Mouse (Mus musculus) midbrain, embryonic 16.5 days (tissue): ENCODE measurements around the gene Helz. TPM values are rescaled to one million over a fixed set of nuclear protein-coding genes. Genes with fewer than 3 reads are reported as not detected.

Source experiments
- ATAC-seq: fragments of 200-750 bp; cut with Nextera tagmentation; 2 replicates; pipeline ENCODE4 v1.8.0; 2017; ENCODE audit warnings: moderate TSS enrichment
- H3K27ac ChIP-seq: fragments of 300-500 bp; sonication (generic); 2 replicates; pipeline ENCODE4 v1.5.1; 2014; ENCODE audit warnings: mild to moderate bottlenecking, low read length, mixed read lengths
- H3K27me3 ChIP-seq: fragments of 300-500 bp; sonication (generic); 2 replicates; pipeline ENCODE4 v1.6.1; 2014; ENCODE audit warnings: low read depth, low read length, mixed read lengths; ENCODE audit not compliant: control insufficient read depth, insufficient read depth
- H3K36me3 ChIP-seq: fragments of 300-500 bp; sonication (generic); 2 replicates; pipeline ENCODE4 v1.6.1; 2014; ENCODE audit warnings: mild to moderate bottlenecking, low read length, moderate library complexity, mixed read lengths; ENCODE audit not compliant: control insufficient read depth, insufficient read depth
- H3K4me1 ChIP-seq: fragments of 300-500 bp; sonication (generic); 2 replicates; pipeline ENCODE4 v1.6.1; 2014; ENCODE audit warnings: mild to moderate bottlenecking, low read length, mixed read lengths; ENCODE audit not compliant: control insufficient read depth, insufficient read depth
- H3K4me2 ChIP-seq: fragments of 300-500 bp; sonication (generic); 2 replicates; pipeline ENCODE4 v1.6.1; 2014; ENCODE audit warnings: mild to moderate bottlenecking, low read length, mixed read lengths
- H3K4me3 ChIP-seq: fragments of 300-500 bp; sonication (generic); 2 replicates; pipeline ENCODE4 v1.5.1; 2014; ENCODE audit warnings: low read depth, mild to moderate bottlenecking, low read length, moderate library complexity, mixed read lengths
- H3K9ac ChIP-seq: fragments of 300-500 bp; sonication (generic); 2 replicates; pipeline ENCODE4 v1.6.1; 2014; ENCODE audit warnings: low read depth, low read length, mixed read lengths
- H3K9me3 ChIP-seq: fragments of 300-500 bp; sonication (generic); replicated peaks from 2 replicates; pipeline ENCODE4 v1.6.1; 2014; ENCODE audit warnings: mild to moderate bottlenecking, low read length, mixed read lengths; ENCODE audit not compliant: control insufficient read depth, poor library complexity, severe bottlenecking
- WGBS: fragments of 180-500 bp; shearing (Covaris S2); extraction: QIAGEN DNeasy Blood & Tissue Kit; methylation state at CpG from one replicate; pipeline ENCODE4 v1.1.7; 2014; 5-methylcytosine and 5-hydroxymethylcytosine counted together
- polyA plus RNA-seq: library from polyadenylated mRNA; unstranded; fragments of >200 nt; fragmentation: Nextera tagmentation; extraction: Ambion mirVana; gene quantifications from 2 replicates; pipeline ENCODE4 v1.2.1, GENCODE M21; 2015

The Helz gene
- polyA plus RNA-seq, 1 experiment from 2014 or later = 16.6 TPM

DNA sequence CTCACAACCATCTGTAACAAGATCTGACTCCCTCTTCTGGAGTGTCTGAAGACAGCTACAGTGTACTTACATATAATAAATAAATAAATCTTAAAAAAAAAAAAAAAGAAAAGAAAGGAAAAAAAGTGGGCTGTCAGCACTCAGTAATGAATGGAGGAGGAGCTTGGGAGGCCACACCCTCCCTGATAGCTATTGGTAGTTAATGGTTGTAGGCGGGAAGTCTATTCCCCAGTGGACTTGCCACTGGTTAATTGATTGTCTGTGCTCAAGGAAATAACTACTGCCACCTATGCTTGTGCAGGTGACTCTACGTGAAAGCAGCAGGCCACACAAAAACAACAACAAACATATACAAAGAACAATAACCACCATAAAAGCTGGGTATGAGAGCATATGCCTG is 31.3 kb upstream of the Helz start:
- Histone ChIP-seq H3K9me3 (no peaks in the 10 kb centered on the region), H3K27me3 (no peaks in the 10 kb centered on the region)

DNA sequence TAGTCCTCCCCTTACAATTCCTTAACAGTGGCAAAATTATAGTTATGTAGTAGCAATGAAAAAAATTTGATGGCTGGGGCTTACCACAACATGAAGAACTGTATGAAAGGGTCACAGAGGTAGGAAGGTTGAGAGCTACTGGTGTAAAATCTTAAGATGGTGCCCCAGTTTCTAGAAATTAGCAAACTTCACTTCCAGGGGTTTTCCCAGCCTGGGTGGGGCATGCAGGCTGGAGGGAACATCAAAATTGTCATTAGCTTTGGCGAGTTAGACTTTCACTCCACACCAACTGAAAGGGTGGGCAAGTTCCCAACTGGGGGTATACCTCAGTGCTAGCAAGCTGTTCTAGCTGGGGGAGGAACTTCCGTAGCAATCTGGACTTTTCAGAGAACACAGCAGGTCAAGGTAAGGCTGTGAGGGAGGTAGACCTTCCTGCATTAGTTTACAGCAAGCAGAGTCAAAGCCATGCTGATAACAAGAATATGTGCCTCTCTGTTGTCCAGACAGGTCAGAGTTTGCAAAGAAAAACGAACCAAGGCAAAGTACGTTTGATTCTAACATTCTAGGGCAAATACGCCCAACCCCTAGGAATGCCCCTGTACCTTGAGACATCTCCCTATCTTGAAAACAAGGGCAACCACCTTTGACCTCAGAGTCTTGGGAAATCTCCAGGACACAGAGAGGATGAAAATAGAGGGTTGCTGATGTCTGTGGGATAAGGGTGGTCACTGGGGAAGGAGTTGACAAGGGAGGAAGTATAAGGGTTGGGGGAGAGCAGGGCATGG is 28.9 kb upstream of the Helz start:
- Histone ChIP-seq H3K4me1 (no peaks in the 10 kb centered on the region), H3K27me3 (no peaks in the 10 kb centered on the region), H3K27ac (no peak overlapping the region), H3K4me3 (no peak overlapping the region), H3K36me3 (no peaks in the 10 kb centered on the region), H3K9ac (no peak overlapping the region), H3K9me3 (no peaks in the 10 kb centered on the region), H3K4me2 (no peak overlapping the region)
- no peak for ATAC-seq
- WGBS = 82% methylated on average over 5 of the region's 5 CpGs

More for the DNA sequence above, 31.3 kb upstream of the Helz start:
- 90% methylated on average over 2 of the region's 2 CpGs for WGBS
- ATAC-seq = no peak
- Histone ChIP-seq H3K27ac (no peak overlapping the region), H3K4me1 (no peaks in the 10 kb centered on the region), H3K4me2 (no peak overlapping the region), H3K9ac (no peak overlapping the region), H3K4me3 (no peak overlapping the region), H3K36me3 (no peaks in the 10 kb centered on the region)

DNA sequence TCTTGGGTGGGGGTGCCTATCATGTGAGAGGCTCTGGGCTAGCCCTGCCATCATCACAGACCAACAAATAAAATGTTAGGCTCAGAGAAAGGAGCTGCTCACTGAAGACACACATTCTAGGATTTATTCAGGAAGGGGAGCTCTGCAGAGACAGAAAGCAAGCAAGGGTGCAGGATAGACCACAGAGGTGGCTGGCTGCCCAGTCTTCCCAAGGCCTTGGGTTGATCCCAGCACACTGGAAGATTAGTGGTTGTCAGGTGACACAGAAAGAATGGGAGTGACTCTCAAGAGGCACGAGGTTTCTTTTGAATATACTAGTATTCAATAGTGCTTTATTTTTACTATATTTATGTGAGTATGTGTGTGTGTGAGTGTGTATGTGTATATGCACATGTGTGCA is 26.6 kb upstream of the Helz start:
- no peak overlapping the region for H3K4me3 ChIP-seq
- 44% methylated on average over 1 of the region's 1 CpGs for WGBS

DNA sequence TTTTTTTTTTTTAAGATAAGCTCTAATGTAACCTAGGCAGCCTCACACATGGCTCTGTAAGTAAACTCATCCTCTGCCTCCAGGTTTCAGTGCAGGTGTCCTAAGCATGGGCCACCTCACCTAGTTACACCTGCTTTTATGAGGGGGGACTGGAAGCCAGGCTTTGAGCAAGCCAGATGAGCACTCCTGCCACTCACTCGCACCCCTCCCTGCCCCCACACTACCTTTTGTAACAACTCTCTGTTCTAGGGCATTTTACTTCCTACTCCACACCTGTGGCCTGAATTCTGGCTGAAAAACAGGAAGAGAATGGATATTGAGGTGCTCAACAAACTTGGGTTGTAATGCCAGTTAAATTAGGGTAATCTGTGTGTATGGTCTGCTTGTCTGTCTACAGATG is 22.8 kb upstream of the Helz start:
- 78% methylated on average over 1 of the region's 1 CpGs for WGBS
- H3K9me3 ChIP-seq = no peaks in the 10 kb centered on the region
- ATAC-seq = no peak

More for the DNA sequence above, 26.6 kb upstream of the Helz start:
- Histone ChIP-seq H3K4me2 (no peak overlapping the region), H3K9ac (no peak overlapping the region), H3K27ac (no peak overlapping the region), H3K36me3 (no peaks in the 10 kb centered on the region), H3K9me3 (no peaks in the 10 kb centered on the region), H3K4me1 (no peaks in the 10 kb centered on the region), H3K27me3 (no peaks in the 10 kb centered on the region)
- ATAC-seq = no peak

DNA sequence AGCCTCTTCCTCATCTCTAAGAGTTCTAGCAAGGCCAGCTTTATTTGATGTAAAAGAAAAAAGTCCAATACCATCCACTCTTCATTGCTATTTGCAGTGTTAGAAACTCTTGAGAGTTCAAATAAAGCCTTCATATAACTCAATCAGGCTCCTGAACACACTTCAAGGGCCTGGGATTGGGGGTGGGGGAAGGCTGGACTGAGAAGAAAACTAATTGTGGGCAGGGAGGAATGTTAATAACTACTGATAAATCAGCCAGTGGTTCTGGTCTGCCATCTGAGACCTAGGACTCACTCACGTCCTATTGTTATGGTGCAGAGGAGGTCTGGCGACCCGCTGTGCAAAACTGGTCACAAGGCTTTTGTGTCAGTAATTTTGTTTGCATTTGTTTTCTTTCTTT is 20.1 kb upstream of the Helz start:
- Histone ChIP-seq H3K36me3 (no peaks in the 10 kb centered on the region), H3K27me3 (no peaks in the 10 kb centered on the region), H3K27ac (no peak overlapping the region), H3K4me1 (no peaks in the 10 kb centered on the region), H3K9ac (no peak overlapping the region), H3K4me2 (no peak overlapping the region), H3K4me3 (no peak overlapping the region), H3K9me3 (no peaks in the 10 kb centered on the region)
- WGBS = 34% methylated on average over 3 of the region's 3 CpGs
- ATAC-seq = no peak

More for the DNA sequence above, 22.8 kb upstream of the Helz start:
- Histone ChIP-seq H3K27ac (no peak overlapping the region), H3K4me2 (no peak overlapping the region), H3K36me3 (no peaks in the 10 kb centered on the region), H3K4me3 (no peak overlapping the region), H3K4me1 (no peaks in the 10 kb centered on the region), H3K9ac (no peak overlapping the region), H3K27me3 (no peaks in the 10 kb centered on the region)

DNA sequence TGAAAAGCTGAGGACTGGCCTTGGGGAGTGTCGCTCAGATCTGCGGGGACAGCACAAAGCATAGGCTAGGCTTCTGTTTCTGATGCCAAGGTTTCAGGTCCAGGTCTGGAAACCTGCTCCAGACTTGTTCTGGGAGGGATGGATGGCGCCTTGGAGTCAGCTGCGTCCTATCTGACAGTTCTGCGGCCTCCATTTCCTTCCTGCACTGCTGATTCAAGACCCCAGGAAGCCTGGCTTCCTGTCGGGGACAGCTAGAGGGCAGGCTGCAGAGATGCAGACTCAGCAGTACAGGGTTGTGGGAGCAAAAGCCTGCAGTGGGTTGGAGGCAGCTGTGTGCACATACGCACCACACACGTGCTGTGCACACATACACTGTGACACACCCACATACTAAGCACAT is 18.4 kb upstream of the Helz start:
- H3K4me3 ChIP-seq = no peak overlapping the region
- H3K27me3 ChIP-seq = no peaks in the 10 kb centered on the region
- no peak overlapping the region for H3K27ac ChIP-seq
- no peak overlapping the region for H3K4me2 ChIP-seq
- no peaks in the 10 kb centered on the region for H3K9me3 ChIP-seq
- WGBS = 43% methylated on average over 8 of the region's 8 CpGs
- H3K36me3 ChIP-seq = no peaks in the 10 kb centered on the region
- no peaks in the 10 kb centered on the region for H3K4me1 ChIP-seq
- no peak for ATAC-seq
- H3K9ac ChIP-seq = no peak overlapping the region

DNA sequence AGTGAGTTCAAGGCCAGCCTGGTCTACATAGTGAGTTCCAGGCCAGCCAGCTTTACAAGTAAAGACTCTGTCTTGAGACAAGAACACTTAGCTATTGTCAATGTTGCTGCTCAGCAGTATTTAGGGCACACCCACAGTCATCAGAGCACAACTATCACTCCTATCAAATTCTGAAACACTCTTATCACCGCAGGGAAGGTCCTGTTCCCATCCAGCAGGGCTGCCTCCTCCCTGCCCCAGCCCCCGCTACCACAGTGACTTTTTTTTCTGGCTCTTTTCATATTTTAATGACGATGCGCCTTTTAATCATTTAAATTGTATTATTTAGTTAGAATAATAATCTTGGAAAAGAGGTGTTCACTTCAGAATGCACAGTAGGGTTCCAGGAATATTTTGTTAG is 16.3 kb upstream of the Helz start:
- H3K27ac ChIP-seq = no peak overlapping the region
- no peak overlapping the region for H3K4me3 ChIP-seq
- H3K36me3 ChIP-seq = no peaks in the 10 kb centered on the region
- no peaks in the 10 kb centered on the region for H3K9me3 ChIP-seq
- no peak overlapping the region for H3K4me2 ChIP-seq
- H3K9ac ChIP-seq = no peak overlapping the region
- 67% methylated on average over 4 of the region's 4 CpGs for WGBS
- ATAC-seq = no peak
- H3K27me3 ChIP-seq = no peaks in the 10 kb centered on the region
- H3K4me1 ChIP-seq = no peaks in the 10 kb centered on the region

DNA sequence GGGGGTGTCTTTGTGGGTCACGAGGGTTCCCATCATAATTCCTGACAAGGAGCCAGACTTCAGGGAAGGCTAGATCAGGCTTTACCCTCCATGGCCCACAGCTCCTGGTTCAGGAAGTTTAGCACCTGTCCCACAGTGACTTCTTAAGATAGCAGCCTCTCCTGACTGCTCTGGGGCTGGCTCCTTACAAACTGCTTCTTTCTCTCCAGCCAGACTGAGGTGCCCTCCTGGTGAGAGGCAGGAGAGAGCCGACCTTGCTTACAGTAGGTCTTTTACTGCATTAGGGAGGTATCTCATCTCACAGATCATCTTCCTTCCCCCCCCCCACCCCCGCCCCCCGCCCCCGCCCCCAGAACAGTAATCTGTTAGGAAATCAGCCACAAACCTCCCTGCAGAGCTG is 15.5 kb upstream of the Helz start:
- no peak overlapping the region for H3K4me2 ChIP-seq
- H3K36me3 ChIP-seq = no peaks in the 10 kb centered on the region
- H3K4me3 ChIP-seq = no peak overlapping the region
- H3K27me3 ChIP-seq = no peaks in the 10 kb centered on the region
- no peak overlapping the region for H3K9ac ChIP-seq
- H3K4me1 ChIP-seq = no peaks in the 10 kb centered on the region
- H3K27ac ChIP-seq = no peak overlapping the region
- H3K9me3 ChIP-seq = no peaks in the 10 kb centered on the region
- ATAC-seq = no peak
- 43% methylated on average over 5 of the region's 5 CpGs for WGBS

DNA sequence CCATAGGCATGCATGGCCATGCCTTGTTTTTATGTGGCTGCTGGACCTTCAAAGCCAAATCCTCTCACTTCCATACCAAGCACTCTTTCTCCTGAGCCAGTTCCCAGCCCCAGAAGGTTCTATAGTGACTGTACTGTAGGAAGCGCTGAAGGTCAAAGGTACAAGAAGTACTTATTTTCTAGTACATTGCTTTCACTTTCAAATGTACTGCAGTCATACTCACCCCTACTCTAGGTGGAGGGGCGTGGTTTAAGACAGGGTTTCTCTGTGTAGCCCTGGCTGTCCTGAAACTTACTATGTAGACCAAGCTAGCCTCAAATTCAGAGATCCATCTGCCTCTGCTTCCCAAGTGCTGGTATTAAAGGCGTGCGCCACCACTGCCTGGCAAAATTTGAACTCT is 8.7 kb upstream of the Helz start:
- ATAC-seq = no peak
- 91% methylated on average over 4 of the region's 4 CpGs for WGBS
- H3K9ac ChIP-seq = no peak overlapping the region

More for the DNA sequence above, 8.7 kb upstream of the Helz start:
- Histone ChIP-seq H3K4me3 (no peak overlapping the region), H3K36me3 (no peaks in the 10 kb centered on the region), H3K4me2 (no peak overlapping the region), H3K4me1 (no peaks in the 10 kb centered on the region), H3K9me3 (no peaks in the 10 kb centered on the region), H3K27ac (no peak overlapping the region), H3K27me3 (no peaks in the 10 kb centered on the region)
